Mouse (Mus musculus): ENCODE measurements around the gene Anks1.

DNA sequence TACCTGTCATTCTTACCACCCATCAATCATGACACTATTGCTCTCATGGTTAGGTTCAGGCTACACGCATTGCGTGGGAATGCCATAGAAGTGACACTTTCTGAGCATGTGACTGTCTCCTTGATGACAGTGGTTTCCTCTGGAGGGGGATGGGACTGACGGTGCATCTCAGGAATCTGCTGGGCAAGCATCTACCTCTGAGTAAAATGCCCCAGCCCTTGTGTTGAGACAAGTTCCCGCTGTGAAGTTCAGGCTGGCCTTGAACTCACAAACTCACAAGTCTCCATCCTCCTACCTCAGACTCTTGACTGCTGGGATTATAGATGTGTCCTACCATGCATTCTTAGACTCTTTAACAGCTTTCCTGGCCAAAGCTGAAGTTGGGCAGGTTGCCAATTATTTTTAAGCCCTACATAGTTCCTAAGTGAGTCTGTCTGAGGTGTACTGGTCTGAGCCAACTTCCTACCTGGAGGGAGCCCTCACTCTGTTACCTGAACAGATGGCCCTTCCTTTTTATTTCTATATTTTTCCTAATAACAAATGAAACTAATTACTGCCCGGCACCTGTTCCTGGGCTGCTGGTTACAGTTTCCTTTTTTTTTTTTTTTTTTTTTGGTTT is 72.5 kb downstream of the Anks1 start:
- TF ChIP-seq CTCF (conservative IDR thresholded peaks at IDR 0.05; ENCODE audit: low read length) (no peak), POU5F1 (IDR thresholded peaks at IDR 0.05; ENCODE audit: borderline replicate concordance, low read length) (no peak), NANOG (IDR thresholded peaks at IDR 0.05; ENCODE audit: borderline replicate concordance, low read length) (no peak)

Data from E14TG2a.4 (cell line).